Mouse (Mus musculus) myocyte (in vitro differentiated cells): Measurements from ENCODE around the gene Rbms1. TPM values are rescaled to one million over a fixed set of nuclear protein-coding genes. Genes with fewer than 3 reads are reported as not detected.

Source experiments
- H3K27me3 ChIP-seq: one replicate; pipeline ENCODE4 v1.6.1; 2011; ENCODE audit not compliant: control insufficient read depth, insufficient read depth, insufficient read length
- H3K36me3 ChIP-seq: one replicate; pipeline ENCODE4 v1.6.1; 2011; ENCODE audit not compliant: control insufficient read depth, insufficient read depth
- H3K4me2 ChIP-seq: one replicate; pipeline ENCODE4 v1.6.1; 2011; ENCODE audit warnings: low read depth, control low read depth
- H3K4me3 ChIP-seq: one replicate; pipeline ENCODE4 v1.5.1; 2011; ENCODE audit warnings: mild to moderate bottlenecking, control low read depth, moderate library complexity
- H3K79me2 ChIP-seq: one replicate; pipeline ENCODE4 v1.6.1; 2011; ENCODE audit not compliant: control insufficient read depth, insufficient read depth
- H3ac ChIP-seq: one replicate; pipeline ENCODE4 v1.6.1; 2011; ENCODE audit not compliant: control insufficient read depth, insufficient read length
- CEBPB ChIP-seq: IDR thresholded peaks from 2 replicates; pipeline ENCODE4 v1.6.1; 2011; ENCODE audit warnings: mild to moderate bottlenecking, moderate library complexity; ENCODE audit not compliant: poor library complexity, insufficient read depth, severe bottlenecking
- E2F4 ChIP-seq: IDR thresholded peaks from one replicate; pipeline ENCODE4 v1.6.1; 2011; ENCODE audit warnings: mild to moderate bottlenecking, control low read depth, moderate library complexity; ENCODE audit not compliant: insufficient read depth
- MAX ChIP-seq: IDR thresholded peaks from one replicate; pipeline ENCODE4 v1.6.1; 2011; ENCODE audit warnings: low read depth, mild to moderate bottlenecking, control low read depth
- MYOD1 ChIP-seq, 3 experiments: IDR thresholded peaks; one replicate each; pipeline ENCODE4 v1.6.1; 2011; ENCODE audit warnings: control low read depth in 2 of 3, low read depth in 2 of 3, mild to moderate bottlenecking in 2 of 3, moderate library complexity in 1 of 3; ENCODE audit not compliant: insufficient read length in 2 of 3, control insufficient read depth in 1 of 3
- MYOG ChIP-seq, 3 experiments: IDR thresholded peaks; one replicate each; pipeline ENCODE4 v1.6.1; 2011; ENCODE audit warnings: control low read depth in 2 of 3, low read depth in 2 of 3, mild to moderate bottlenecking in 2 of 3; ENCODE audit not compliant: insufficient read length in 2 of 3, control insufficient read depth in 1 of 3, insufficient read depth in 1 of 3
- POLR2A ChIP-seq: IDR thresholded peaks from one replicate; pipeline ENCODE4 v1.6.1; 2011; ENCODE audit warnings: low read depth, mild to moderate bottlenecking, control low read depth, moderate library complexity; ENCODE audit not compliant: insufficient read length
- POLR2AphosphoS2 ChIP-seq: IDR thresholded peaks from one replicate; pipeline ENCODE4 v1.6.1; 2011; ENCODE audit warnings: low read depth, control low read depth; ENCODE audit not compliant: insufficient read length
- REST ChIP-seq: IDR thresholded peaks from one replicate; pipeline ENCODE4 v1.6.1; 2011; ENCODE audit warnings: mild to moderate bottlenecking, control low read depth, moderate library complexity; ENCODE audit not compliant: insufficient read depth, insufficient read length
- SRF ChIP-seq: IDR thresholded peaks from one replicate; pipeline ENCODE4 v1.6.1; 2011; ENCODE audit warnings: low read depth; ENCODE audit not compliant: control insufficient read depth, insufficient read length
- TCF12 ChIP-seq: IDR thresholded peaks from one replicate; pipeline ENCODE4 v1.6.1; 2011; ENCODE audit warnings: mild to moderate bottlenecking, control low read depth; ENCODE audit not compliant: poor library complexity, insufficient read depth, severe bottlenecking
- TCF3 ChIP-seq: IDR thresholded peaks from one replicate; pipeline ENCODE4 v1.6.1; 2011; ENCODE audit warnings: low read depth, control low read depth; ENCODE audit not compliant: insufficient read length
- USF1 ChIP-seq: IDR thresholded peaks from one replicate; pipeline ENCODE4 v1.6.1; 2011; ENCODE audit warnings: low read depth, mild to moderate bottlenecking, control low read depth, moderate library complexity
- polyA plus RNA-seq: library from polyadenylated mRNA; unstranded; fragments of >200 nt; fragmentation: generic; extraction: Trizol; gene quantifications from one replicate; pipeline ENCODE4 v1.2.1, GENCODE M21; 2012; ENCODE audit warnings: missing spikeins

Gene Rbms1
- polyA plus RNA-seq, 1 experiment = 34.8 TPM

DNA sequence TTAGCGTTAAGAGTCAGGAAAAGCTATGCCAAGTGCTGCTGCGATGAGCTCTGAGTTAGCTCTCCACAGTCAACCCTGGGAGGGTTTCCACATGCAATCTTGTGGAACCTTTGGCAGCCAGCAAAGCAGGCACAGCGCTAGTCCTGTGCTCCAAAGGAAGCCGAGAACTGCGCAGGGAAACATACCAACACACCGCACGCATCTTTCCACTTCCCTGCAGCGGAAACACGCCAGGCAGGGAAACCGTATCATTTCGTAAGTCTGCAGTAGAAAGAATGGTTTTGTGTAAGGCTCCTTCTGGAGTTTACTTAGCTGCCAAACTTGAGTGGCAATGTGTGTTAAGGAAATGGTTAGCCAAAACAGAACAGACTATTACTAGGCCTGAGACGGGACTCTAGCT, 150.0 kb downstream of the Rbms1 start:
- H3K36me3 ChIP-seq = no peaks in the 10 kb centered on the region
- TF ChIP-seq MAX (no peak), TCF3 (no peak), REST (no peak), MYOG (IDR thresholded peaks at IDR 0.05; ENCODE audit: control insufficient read depth in 1 of 3, insufficient read depth in 1 of 3, insufficient read length in 2 of 3, low read depth in 2 of 3) (no peak), CEBPB (no peak), MYOD1 (IDR thresholded peaks at IDR 0.05; ENCODE audit: control insufficient read depth in 1 of 3, insufficient read length in 2 of 3, low read depth in 2 of 3) (no peak), USF1 (no peak), TCF12 (no peak), E2F4 (no peak), POLR2AphosphoS2 (no peak), SRF (no peak), POLR2A (no peak)
- peaks cover 92% of the 10 kb centered on the region for H3K79me2 ChIP-seq
- no peak overlapping the region for H3ac ChIP-seq
- H3K4me2 ChIP-seq = no peak overlapping the region
- no peak overlapping the region for H3K4me3 ChIP-seq
- no peaks in the 10 kb centered on the region for H3K27me3 ChIP-seq

DNA sequence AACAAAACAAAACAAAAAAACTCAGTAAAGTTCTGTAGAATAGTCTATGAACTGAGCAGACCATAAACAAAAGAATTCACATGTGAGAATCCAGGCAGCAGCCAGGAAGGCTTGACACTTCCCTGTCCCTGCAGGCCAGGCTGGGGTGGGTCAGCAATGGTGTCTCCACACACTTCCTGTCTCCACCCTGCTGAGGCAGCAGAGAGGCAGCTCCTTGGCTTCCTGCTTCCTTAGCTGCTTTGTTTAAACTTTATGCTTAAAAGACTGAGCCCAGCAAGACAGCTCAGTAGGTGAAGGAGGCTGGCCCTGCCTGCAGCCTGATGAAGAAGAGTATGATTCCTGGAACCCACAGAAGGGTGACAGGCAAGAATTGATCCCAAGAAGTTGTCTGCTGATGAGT, 152.4 kb downstream of the Rbms1 start:
- no peak overlapping the region for H3K4me3 ChIP-seq
- no peak overlapping the region for H3ac ChIP-seq
- H3K79me2 ChIP-seq = peaks cover 93% of the 10 kb centered on the region
- H3K36me3 ChIP-seq = no peaks in the 10 kb centered on the region
- H3K4me2 ChIP-seq = no peak overlapping the region
- no peaks in the 10 kb centered on the region for H3K27me3 ChIP-seq
- TF ChIP-seq MYOD1 (IDR thresholded peaks at IDR 0.05; ENCODE audit: control insufficient read depth in 1 of 3, insufficient read length in 2 of 3, low read depth in 2 of 3) (no peak), REST (no peak), MAX (no peak), USF1 (no peak), SRF (no peak), E2F4 (no peak), POLR2AphosphoS2 (no peak)

DNA sequence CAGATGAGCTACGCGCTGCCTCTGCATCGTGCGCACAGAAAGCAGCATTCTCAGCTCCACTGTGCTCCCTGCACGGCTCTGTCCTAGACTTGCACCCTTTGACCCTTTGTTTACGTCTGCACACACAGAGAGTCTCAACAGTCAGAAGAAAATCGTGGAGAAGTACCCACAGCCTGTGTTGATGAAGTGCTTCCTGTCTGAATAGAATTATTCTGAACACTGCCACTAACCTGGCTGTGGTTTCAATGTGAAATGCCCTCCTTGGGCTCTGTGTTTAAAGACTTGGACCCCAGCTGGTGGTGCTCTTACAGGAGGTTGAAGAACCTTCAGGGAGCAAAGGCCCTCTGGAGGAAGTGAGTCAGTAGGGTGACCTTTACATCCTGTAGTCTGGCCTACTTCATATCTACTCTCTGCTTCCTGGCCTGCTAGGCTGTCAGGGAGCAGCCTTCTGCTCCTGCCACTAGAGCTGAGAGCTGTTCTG, 153.5 kb downstream of the Rbms1 start:
- Histone ChIP-seq H3K4me2 (no peak overlapping the region), H3K36me3 (no peaks in the 10 kb centered on the region), H3ac (no peak overlapping the region), H3K27me3 (no peaks in the 10 kb centered on the region), H3K4me3 (no peak overlapping the region), H3K79me2 (peaks cover 93% of the 10 kb centered on the region)
- TF ChIP-seq MYOD1 (IDR thresholded peaks at IDR 0.05; ENCODE audit: control insufficient read depth in 1 of 3, insufficient read length in 2 of 3, low read depth in 2 of 3) (no peak), POLR2AphosphoS2 (peak; percentile 2)

DNA sequence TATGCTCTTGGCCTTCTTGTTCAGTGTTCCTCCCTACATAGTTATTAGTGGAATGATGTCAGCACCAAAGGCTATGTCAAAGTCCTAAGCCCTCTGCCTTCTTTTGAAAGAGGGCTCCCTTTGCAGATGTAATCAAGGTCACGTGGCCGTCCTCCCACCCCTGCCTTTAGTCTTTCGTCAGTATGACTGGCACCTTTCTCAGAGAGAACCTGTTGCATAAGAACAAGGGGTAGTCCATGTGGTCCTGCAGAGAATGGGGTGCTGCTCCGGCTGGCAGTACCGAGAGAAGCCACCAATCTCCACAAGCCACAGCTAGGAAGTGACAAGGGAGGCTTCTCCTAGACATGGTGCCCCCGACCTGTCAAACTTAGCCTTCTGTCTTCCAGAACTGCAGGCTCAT, 154.2 kb downstream of the Rbms1 start:
- no peak for TF ChIP-seq TCF12
- TF ChIP-seq MAX = no peak
- no peak for TF ChIP-seq CEBPB
- no peak for TF ChIP-seq TCF3
- no peak for TF ChIP-seq USF1
- TF ChIP-seq E2F4 = no peak
- TF ChIP-seq REST = no peak
- TF ChIP-seq MYOG (IDR thresholded peaks at IDR 0.05; ENCODE audit: control insufficient read depth in 1 of 3, insufficient read depth in 1 of 3, insufficient read length in 2 of 3, low read depth in 2 of 3) = no peak
- TF ChIP-seq MYOD1 (IDR thresholded peaks at IDR 0.05; ENCODE audit: control insufficient read depth in 1 of 3, insufficient read length in 2 of 3, low read depth in 2 of 3) = no peak
- TF ChIP-seq POLR2A = no peak
- no peak for TF ChIP-seq SRF
- no peak for TF ChIP-seq POLR2AphosphoS2
- Histone ChIP-seq H3K36me3 (peaks cover 4% of the 10 kb centered on the region), H3K27me3 (no peaks in the 10 kb centered on the region), H3K4me3 (no peak overlapping the region), H3K79me2 (peaks cover 93% of the 10 kb centered on the region), H3ac (no peak overlapping the region), H3K4me2 (no peak overlapping the region)

DNA sequence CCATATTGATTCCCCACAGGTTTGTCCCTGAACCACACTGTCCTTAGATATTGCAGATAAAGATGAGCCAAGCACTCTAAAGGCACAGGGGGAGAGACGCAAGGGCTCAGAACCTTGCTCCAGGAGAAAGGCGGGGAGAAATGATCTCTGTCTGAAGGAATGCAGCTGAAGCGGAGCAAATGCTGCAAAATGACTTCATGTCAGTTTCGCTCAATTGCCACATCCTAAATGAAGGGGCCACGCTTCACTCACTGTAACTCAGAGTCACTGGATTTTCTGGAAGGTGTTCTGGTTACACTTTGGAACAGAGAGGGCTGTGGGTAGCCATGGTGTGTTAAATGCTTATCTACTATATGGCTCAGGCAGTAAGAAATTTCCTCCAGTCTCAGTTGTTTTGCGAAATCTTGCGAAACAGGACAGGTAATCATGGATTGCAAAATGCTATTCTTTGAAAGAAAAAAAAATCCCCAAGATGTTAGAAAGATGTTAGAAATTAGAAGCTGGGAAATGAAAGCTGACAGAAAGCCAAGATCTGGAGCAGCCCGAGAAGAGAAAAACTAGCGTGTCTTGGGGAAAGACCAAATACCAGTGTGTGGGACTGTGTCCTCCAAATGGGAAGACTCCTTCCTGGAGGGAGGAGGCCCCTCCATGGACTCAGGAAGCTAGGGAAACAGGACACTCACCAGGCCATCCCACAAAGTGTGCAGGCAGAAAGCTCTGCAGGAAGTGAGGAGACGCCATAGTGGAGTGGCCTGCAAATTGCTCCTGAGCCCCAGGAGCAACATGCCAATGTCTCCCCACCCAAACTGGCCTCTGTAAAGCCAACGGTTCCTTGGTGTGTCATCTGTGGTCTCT, 155.4 kb downstream of the Rbms1 start:
- Histone ChIP-seq H3K4me2 (peak overlapping the region; percentile 48), H3K79me2 (peaks cover 94% of the 10 kb centered on the region), H3K4me3 (no peak overlapping the region), H3K36me3 (peaks cover 4% of the 10 kb centered on the region), H3ac (no peak overlapping the region), H3K27me3 (no peaks in the 10 kb centered on the region)
- TF ChIP-seq TCF12 (no peak), POLR2A (peak; percentile 26), CEBPB (peak; percentile 56), SRF (no peak)
